Mouse (Mus musculus): ENCODE measurements around the gene Hs6st1.
"Not testable (repeated sequence)": the region's sequence is repeated elsewhere in the genome, so short reads cannot be mapped to it uniquely, and the experiment has no call there.

Gene Hs6st1

DNA sequence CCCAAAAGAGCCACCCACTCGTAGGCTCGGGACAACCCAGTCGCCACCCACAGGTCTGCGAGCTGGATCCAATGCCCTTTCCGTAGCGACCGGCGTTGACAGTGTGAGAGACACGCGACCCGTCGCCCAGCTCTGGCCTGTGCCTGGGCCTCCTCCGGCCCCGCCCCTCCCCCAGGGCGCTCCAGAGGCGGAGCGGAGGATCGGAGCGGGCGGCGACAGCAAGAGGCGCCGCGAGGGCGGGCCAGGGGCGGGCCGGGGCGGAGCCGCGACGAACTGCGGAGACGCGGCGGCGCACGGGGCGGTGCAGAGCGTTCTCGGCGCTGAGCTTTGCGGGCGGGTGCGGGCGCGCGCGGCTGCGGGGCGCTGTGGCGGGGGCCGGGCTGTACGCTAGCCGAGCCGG lies at the start of gene Hs6st1:
Gene Hs6st1 (plus strand): TSS at position 325 of the 400 bp plus-strand sequence.
- ATAC-seq (ENCODE audit: insufficient number of reproducible peaks, low FRiP score, low TSS enrichment) = peak; percentile 66

DNA sequence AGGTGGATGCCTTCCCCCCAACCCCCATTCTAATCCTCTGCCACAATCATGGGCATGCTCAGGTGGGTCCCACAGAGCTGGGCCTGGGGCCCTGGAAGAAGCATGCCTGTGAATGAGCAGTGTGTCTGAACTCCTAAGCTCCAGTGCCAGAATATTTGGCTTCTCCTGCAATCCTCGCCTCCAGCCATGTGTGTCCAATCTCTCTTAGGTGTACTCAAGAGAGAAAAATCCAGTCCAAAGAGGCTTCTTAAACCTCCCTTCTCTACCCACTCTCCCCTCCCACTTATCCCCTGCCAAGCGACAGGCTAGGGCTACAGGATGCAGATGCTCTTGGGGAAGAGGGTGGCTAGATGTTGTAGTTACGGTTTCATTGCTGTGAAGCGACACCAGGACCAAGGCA lies 49.6 kb upstream of the Hs6st1 start:
- no peak for ATAC-seq (ENCODE audit: insufficient number of reproducible peaks, low FRiP score, low TSS enrichment)

DNA sequence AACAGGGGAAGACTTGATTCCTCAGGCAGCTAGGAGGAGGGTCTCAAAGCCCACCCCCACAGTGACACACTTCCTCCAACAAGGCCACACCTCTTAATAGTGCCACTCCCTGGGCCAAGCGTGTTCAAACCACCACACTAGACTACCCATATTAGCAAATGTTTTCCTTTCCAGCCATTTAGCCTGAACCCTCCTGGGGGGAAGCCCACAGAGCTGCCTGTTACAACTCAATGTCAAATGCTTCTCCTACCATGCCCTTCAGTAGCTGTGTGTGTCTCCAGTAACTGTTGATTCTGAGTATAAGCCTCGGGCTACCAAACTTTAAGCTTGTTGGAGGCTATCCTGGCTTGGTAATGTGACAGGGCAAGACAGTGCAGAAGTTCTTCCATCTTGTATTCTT lies 49.0 kb upstream of the Hs6st1 start:
- ATAC-seq (ENCODE audit: insufficient number of reproducible peaks, low FRiP score, low TSS enrichment) = no peak

DNA sequence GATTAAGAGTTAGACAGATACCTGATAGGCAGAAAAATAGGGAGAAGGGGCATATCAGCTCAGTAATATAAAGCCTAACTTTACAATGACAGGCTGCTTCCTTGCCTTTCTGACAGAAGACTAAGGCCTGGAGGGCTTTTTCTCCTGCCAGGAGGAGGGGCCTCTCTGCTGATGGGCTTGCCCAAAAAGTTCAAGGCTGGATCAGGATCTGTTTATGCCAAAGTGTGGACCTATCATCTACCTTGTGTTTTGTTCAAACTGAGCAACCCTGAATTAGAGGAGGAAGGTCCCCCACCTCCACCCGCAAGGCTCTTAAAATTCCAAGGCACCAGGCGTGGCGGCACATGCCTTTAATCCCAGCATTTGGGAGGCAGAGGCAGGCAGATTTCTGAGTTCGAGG lies 47.9 kb upstream of the Hs6st1 start:
- no peak for ATAC-seq (ENCODE audit: insufficient number of reproducible peaks, low FRiP score, low TSS enrichment)

DNA sequence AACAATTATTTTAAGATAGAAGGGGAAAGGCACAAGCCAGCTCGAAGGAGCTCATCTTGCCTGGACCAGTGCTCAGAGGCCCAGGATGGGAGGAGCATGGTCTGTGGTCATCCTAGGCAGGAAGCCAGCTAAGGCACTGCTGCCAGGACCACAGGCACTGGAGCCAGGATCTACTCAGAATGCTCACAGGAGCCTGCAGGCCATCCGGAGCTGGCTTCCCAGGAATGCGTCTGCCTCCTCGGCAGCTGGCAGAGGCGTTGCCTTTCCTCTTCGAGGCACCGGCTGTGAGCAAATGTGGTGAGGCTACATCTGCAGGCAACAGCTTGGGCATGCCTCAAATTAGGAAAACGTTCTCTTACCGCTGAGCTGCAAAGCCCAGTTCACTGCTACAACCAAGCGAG lies 37.8 kb upstream of the Hs6st1 start:
- peak; percentile 99 for ATAC-seq (ENCODE audit: insufficient number of reproducible peaks, low FRiP score, low TSS enrichment)

DNA sequence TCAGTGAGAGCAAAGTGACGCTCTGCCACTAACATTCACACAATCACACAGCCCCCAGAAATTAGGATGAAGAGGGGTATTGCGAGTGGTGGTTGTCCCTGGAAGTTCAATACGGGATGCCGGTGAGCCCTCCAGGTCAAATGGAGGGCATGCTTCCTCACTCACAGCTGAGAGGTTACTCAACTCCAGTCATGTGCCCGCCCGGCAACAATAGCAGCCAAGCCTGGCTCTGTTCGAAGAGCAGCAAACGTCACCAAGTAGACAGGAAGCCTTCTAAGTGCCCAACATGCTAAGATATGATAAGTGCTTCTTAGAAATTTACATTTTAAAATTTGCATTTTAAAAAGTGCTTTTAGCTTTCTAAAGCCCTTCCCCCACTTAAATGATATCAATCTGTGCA lies 29.4 kb upstream of the Hs6st1 start:
- no peak for ATAC-seq (ENCODE audit: insufficient number of reproducible peaks, low FRiP score, low TSS enrichment)

DNA sequence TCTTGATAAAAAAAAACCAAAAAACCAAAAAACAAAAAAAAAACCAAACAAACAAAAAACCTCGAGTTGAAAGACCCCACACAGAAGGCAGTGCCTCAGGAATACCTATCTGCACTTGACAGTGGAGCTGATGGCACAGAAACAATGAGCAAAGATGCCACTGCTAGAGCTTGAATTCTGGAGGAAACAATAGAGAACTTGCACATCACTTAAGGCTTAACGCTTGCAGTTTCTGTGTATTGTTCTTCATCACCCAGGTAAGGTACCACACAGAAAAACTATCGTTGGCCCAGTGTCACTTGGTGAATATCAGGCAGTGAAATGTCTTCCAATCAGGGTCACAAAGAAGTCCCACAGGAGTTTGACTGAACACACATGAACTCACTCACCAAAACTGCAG lies 26.1 kb upstream of the Hs6st1 start:
- ATAC-seq (ENCODE audit: insufficient number of reproducible peaks, low FRiP score, low TSS enrichment) = no peak

DNA sequence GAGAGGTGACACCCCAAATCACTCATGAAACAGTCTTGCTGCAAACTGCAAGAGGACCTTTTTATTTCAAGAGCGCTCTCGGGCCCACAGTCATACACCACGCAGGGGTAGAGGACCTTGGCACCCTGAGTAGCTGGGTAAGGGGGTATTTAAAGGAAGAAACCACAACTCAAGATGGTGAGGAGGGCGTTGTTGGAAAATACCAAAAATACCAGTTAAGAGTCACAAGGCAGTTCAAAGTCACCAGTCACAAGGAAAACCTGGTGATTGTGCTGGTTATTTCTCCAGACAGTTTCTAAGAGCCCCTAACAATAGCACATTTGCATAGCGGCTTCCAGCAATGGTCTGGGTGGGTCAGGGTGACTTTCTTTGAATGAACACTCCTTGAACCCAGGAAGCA lies 24.4 kb upstream of the Hs6st1 start:
- not testable (repeated sequence) for ATAC-seq (ENCODE audit: insufficient number of reproducible peaks, low FRiP score, low TSS enrichment)

DNA sequence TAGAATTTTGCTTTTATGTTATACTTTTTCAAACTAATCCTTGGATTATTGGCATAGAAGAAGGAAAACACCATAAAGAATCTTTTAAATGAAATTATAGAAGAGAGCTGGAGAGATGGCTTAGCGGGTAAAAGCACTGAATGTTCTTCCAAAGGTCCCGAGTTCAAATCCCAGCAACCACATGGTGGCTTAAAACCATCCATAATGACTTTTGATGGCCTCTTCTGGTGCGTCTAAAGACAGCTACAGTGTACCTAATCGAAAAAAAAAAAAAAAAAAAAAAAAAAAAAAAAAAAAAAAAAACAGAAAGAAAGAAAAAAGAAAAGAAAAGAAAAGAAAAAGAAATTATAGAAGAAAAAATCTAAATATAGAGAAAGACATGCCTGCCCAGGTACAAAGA lies 23.9 kb upstream of the Hs6st1 start:
- ATAC-seq (ENCODE audit: insufficient number of reproducible peaks, low FRiP score, low TSS enrichment) = no peak

DNA sequence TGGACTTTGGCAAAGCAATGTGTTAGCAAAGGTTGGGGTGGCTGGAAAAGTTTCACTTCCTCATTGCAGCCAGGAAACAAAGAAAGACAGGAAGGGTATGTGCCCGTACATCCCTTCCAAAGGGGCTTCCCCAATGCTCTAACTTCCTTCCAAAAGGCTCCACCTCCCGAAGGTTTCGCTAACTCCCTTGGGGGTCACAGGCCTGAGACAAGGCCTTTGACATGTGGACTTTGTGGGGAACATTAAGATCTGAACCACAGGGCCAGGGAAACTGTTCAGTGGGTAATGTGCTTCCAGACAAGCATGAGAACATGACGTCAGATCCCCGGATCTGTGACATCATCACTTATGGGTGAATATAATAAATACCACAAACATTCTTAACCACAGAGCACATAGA lies 15.5 kb upstream of the Hs6st1 start:
- ATAC-seq (ENCODE audit: insufficient number of reproducible peaks, low FRiP score, low TSS enrichment) = no peak

DNA sequence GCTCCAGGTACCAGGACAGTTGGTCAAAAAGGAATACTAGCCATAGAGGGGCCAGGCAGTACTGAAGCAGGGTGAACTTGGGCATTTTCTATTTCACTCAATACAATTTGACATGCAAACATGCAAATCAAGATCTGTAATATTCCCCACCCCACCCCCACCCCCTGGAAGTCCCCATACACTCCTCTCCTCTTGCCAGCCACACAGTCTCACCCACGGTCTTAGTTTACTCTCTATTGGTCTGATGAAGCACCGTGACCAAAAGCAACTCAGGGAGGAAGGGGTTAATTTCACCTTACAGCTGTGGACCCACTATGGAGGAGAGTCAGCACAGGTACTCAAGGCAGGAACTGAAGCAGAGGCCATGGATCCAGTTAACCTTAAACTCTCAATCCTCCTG lies 14.6 kb upstream of the Hs6st1 start:
- ATAC-seq (ENCODE audit: insufficient number of reproducible peaks, low FRiP score, low TSS enrichment) = no peak

DNA sequence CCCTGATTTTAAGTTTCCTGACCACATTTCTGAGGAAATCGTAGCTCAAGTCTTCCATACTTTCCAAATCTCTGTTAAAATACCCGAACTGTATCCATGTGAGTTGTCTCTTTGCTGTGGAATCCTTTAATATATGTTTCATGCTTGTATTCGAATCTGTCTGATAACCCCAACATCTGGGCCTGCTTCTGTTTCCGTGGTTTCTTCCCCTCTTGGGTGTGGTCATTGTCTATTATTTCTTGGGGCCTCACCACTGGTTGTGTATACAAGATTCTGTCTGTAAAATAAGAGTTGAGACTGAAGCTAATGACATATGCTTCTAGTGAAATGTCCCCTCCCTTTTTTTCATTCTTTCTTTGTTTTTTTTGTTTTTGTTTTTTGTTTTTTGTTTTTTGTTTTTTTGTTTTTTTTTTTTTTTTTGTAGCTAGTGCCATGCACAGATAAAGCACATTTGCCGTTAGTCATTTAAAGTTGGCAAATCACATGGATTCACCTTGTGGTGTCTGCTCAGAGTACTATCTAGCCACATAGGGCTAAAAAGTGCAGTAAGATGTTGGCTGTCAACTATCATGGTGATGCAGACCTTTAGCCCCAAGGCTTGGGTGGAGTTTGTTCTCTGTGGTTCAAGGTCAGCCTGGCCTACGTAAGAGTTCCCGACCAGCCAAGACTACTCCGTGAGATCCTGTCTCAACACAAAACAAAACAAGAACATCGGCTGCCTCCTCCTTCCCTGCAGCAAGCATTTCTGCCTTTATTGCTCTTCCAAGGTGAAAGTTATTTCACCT lies 13.8 kb upstream of the Hs6st1 start:
- no peak for ATAC-seq (ENCODE audit: insufficient number of reproducible peaks, low FRiP score, low TSS enrichment)

DNA sequence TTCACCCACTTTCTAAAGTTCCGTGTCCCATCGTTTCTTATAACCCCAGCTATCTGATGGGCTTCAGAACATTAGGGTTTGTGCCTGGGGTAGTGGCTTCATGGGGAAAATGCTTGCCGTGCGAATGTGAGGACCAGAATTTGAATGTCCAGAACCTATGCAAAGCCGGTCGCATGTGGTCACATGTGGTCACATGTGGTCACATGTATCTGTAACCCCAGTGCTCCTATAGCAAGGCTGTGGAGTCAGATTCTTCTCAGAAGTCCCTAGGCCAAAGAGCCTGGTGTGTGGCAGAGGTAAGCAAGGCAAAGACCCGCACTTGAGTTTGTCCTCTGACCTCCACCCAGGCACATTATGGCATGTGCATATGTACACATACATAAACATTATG lies 13.2 kb upstream of the Hs6st1 start:
- ATAC-seq (ENCODE audit: insufficient number of reproducible peaks, low FRiP score, low TSS enrichment) = no peak

DNA sequence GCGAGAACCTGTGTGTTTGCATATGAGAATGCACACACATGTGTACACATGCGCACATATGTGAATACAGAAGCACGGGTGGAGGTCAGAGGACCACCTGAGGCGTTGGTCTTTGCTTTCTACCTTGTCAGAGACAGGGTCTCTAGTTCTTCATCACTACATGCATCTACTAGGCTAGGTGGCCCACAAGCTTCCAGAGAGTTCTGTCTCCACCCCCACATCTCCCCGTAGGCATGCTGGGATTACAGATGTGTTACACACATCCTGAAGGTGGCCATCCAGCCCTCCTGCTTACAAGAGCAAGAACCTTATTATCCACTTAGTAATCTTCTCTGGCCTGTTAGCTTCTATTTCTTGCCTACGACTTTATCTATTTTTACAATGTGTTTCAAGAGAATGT lies 8.8 kb upstream of the Hs6st1 start:
- ATAC-seq (ENCODE audit: insufficient number of reproducible peaks, low FRiP score, low TSS enrichment) = no peak

DNA sequence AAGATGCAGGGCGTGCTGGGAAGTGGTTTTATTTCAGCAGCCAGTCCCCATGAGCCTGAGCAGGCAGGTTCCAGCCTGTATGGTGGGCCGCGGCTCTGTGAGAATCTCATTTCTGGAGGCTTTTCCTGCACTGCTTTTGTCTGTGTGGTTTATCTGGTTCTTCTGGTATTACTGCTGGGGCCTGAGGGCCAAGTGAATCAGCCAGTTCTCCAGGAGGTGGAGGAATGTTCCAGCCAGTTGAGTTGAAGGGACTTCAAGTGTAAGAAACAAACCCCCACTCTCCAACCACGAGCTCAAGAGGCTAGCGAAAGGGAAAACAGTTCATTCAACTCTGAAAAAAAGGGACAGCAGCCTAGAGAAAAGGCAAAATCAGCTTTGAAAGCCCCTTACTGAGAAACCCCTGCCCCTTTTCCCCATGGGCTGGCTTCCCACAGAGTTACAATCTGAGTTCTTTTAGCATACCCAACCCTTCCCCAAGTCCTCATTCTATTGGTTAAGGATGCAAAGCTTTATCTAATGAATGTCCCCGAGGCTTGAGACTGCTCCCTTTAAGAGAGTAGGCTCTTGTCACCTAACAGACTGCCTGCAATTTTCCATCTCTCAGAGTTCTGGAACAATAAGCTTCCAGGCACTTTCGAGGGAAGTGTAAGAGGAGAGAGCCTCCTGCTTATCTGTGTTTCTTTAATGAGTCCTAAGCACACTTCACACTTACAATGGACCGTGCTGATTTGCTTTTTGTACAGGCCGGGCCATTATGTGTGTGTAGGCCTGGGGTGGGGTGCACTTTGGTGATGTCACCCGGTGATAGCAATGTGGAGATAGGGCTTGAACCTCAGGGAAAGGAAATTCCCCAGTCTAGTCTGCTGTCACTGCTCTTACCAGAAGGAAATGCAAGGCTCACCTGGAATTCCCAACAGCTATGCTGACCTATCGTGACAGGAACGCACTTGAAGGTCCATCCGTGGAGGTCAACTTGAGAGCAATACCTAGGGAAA lies 7.9 kb upstream of the Hs6st1 start:
- ATAC-seq (ENCODE audit: insufficient number of reproducible peaks, low FRiP score, low TSS enrichment) = no peak

DNA sequence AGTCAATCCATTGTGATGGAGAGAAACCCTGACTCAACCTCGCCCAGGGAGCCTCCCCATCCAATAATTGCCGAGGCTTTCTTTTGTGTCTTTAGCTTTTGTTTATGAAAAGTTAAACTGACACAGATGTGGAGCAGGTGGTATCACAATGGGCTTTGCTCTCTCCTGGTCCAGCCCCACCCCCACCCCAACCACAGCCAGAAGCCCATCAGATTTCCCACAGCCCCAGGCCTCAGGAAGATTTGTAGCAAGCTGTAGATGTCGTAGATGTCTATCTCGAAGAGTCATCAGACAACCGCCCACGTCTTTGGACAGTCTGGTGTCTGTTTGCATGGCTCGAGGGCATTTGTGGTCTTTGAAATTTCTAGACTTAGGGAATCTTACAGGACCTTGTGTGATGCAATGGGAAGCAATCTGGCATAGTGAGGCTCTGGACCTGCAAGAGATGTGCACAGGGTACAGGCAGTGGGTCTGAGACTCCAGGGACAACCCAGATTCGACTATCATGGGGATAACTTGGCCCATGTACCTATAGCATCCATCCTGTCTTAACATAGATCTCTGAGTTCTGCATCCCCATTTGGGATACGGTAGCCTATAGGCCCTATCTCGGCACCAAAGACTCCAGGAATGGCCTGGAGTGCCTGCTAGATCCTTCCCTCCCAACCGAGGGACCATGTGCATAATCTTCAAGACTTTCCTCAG lies 6.8 kb upstream of the Hs6st1 start:
- no peak for ATAC-seq (ENCODE audit: insufficient number of reproducible peaks, low FRiP score, low TSS enrichment)

DNA sequence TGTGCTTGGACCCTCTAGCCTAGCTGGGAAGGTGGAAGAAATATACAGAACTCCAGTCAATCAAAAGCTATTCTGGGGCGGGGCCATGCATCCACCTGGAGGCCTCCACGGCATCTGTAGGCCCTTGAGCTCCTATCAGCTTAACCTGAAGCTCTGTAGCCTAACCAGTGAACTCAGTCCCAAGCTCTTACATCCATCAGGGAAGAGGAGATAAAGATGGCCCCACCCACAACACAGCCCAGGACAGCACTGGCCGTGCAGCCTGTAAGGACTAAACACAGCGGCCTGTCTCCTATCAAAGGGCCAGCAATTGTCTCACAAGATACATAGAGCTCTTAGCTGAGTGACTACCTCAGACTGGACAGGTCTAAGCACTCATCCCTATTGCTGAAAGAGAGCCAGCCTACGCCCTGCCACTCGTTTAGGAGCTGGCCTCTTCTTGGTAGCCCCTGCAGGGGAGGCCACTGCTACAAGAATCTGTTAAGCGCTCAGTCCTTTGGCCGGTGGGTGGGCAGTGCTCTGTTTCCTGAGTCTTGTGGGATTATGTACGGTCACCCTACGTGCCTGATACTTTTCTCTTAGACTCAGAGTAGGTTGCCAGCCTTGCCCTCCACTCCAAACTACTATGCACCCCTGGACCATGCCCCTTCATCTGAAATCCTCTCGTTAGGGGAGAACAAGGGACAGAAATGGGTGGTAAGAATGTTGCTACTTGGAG lies 6.0 kb upstream of the Hs6st1 start:
- no peak for ATAC-seq (ENCODE audit: insufficient number of reproducible peaks, low FRiP score, low TSS enrichment)

DNA sequence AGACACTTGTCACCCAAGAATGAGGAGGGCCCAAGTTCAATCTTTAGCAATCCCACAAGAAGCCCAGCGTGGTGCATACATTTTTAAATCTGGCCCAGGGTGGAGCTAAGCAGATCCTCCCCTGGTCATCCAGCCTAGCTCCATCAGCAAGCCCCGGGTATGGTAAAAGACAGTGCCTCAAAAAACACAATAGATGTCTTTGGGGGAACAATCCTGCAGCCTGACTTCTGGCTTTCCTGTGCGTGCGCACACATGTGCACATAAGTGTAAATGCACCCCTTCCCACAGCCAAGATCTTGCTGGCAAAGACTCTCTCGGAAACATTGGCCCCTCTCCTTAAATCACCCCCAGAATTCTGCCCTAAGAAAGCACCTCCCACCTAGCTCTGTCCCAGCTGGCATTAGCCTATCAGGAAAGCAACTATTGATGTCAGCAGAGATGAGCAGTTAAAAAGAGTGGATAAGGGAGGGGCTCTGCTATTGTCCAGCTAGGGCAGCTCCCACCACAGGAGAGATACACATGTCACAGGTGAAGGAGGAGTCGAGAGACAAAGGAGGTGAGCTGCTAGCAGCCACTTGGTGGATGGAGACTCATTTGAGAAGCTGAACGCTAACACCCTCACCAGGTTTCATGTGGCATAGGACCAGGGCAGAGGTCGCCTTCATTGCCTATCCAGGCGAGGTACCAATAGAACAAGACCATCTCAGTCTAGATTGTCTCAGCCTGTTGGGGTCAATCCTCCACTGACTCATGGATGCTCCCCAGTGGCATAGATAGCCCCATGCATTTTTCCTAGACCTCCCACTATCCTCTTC lies 5.2 kb upstream of the Hs6st1 start:
- ATAC-seq (ENCODE audit: insufficient number of reproducible peaks, low FRiP score, low TSS enrichment) = no peak

DNA sequence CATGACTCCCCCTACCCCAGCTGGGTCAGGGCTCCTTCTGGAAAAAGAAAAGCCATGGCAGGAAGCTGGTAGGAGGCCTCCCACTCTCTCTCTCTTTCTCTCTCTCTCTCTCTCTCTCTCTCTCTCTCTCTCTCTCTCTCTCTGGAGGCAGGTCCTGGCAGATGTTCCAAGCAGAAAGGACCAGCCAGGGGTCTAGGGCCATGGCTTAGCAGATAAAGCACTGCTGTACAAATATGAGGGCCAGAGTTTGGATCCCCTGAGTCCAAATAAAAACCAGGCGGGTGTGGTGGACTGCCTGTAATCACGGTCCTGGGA lies 4.6 kb upstream of the Hs6st1 start:
- ATAC-seq (ENCODE audit: insufficient number of reproducible peaks, low FRiP score, low TSS enrichment) = no peak

DNA sequence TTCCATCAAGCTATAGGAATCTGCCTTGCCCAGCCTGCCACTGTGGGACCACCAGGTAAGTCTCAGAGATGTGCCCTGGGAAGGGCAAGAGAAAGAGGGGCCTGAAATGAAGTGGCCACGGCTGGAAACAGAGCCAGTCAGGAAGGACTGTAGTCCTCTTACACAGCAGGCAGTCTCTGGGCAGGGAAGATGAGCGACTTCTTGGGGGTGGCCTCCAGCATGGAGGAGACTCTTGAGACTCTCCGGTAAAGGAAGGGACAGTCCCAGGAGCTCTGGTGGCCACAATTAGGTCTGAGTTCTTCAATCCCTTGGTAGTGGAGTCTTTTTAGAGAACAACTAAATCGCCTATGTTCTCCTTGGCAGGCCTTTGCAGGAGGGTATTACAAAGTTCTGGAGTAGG lies 4.0 kb upstream of the Hs6st1 start:
- ATAC-seq (ENCODE audit: insufficient number of reproducible peaks, low FRiP score, low TSS enrichment) = no peak
